ENCODE assay signal across 9 mouse cellular contexts in genomic region chr1:180905876-180906275, GRCm38 (mm10). TPM values are rescaled to one million over a fixed set of nuclear protein-coding genes. Genes with fewer than 3 reads are reported as not detected.
DNase-seq lines count a peak whose midpoint lies in the region; ATAC-seq and TF ChIP-seq lines count a peak whose summit lies in the region.
"Had no signal": no experiment of that assay in that cellular context is flagged by ENCODE, and none has a peak within 500 bp of the region (broad histone marks: within the 10 kb centered on the region; RNA-seq: fewer than 3 reads in every experiment).

No protein-coding gene starts in this region.

- no peak for ATAC-seq in lung, embryonic 14.5 days (ENCODE audit: insufficient read depth)
- ATAC-seq in midbrain, postnatal 0 days (ENCODE audit: low FRiP score): no peak
- no peak for ATAC-seq in kidney, embryonic 16.5 days (ENCODE audit: low FRiP score, low TSS enrichment)

- no peaks in the 10 kb centered on the region for H3K27me3 ChIP-seq in lung, embryonic 14.5 days (ENCODE audit: insufficient read depth, low read length)
- H3K27me3 ChIP-seq in limb, embryonic 10.5 days (ENCODE audit: low read depth, poor library complexity, severe bottlenecking): no peaks in the 10 kb centered on the region
- no peaks in the 10 kb centered on the region for H3K27me3 ChIP-seq in midbrain, postnatal 0 days (ENCODE audit: insufficient read depth, low read length)
- H3K27me3 ChIP-seq in kidney, embryonic 16.5 days (ENCODE audit: insufficient read depth, low read length): no peaks in the 10 kb centered on the region

- H3K36me3 ChIP-seq in lung, embryonic 14.5 days (ENCODE audit: insufficient read depth): peaks cover 34% of the 10 kb centered on the region
- peaks cover 45% of the 10 kb centered on the region for H3K36me3 ChIP-seq in limb, embryonic 10.5 days
- H3K36me3 ChIP-seq in midbrain, postnatal 0 days (ENCODE audit: insufficient read depth, low read length): peaks cover 15% of the 10 kb centered on the region
- H3K36me3 ChIP-seq in kidney, embryonic 16.5 days (ENCODE audit: insufficient read depth, low read length): peaks cover 29% of the 10 kb centered on the region

- DNase-seq in lung, embryonic 14.5 days: no peak
- DNase-seq in lung, postnatal 14 days: no peak
- no peak for DNase-seq in limb, embryonic 10.5 days (ENCODE audit: low spot score)
- no peak for DNase-seq in midbrain, postnatal 0 days (ENCODE audit: low spot score)
- no peak for DNase-seq in ovary, postnatal 14 days (ENCODE audit: low spot score)
- no peak for DNase-seq in adrenal gland, adult 18-20 months (ENCODE audit: low spot score in 2 of 2)
- DNase-seq: heart, postnatal 14 days had no signal

- WGBS in lung, embryonic 14.5 days: 92% methylated on average over 17 of the region's 17 CpGs
- 96% methylated on average over 17 of the region's 17 CpGs for WGBS in limb, embryonic 10.5 days
- 95% methylated on average over 17 of the region's 17 CpGs for WGBS in midbrain, postnatal 0 days
- 92% methylated on average over 17 of the region's 17 CpGs for WGBS in kidney, embryonic 16.5 days

- H3K4me1 ChIP-seq in lung, embryonic 14.5 days (ENCODE audit: insufficient read depth): peaks cover 5% of the 10 kb centered on the region; the same call in 1 of the 2 replicates
- peaks cover 3% of the 10 kb centered on the region; the same call in 1 of the 2 replicates for H3K4me1 ChIP-seq in embryonic fibroblast, embryonic 13.5 days (ENCODE audit: control insufficient read depth, insufficient read depth, low read length)
- H3K4me1 ChIP-seq in limb, embryonic 10.5 days: peaks cover 26% of the 10 kb centered on the region
- peaks cover 5% of the 10 kb centered on the region for H3K4me1 ChIP-seq in midbrain, postnatal 0 days (ENCODE audit: insufficient read depth, low read length)
- peaks cover 18% of the 10 kb centered on the region for H3K4me1 ChIP-seq in kidney, embryonic 16.5 days (ENCODE audit: insufficient read depth, low read length)

- H3K4me2 ChIP-seq in lung, embryonic 14.5 days: peak overlapping the region; percentile 92; the same call in 1 of the 2 replicates
- no peak overlapping the region for H3K4me2 ChIP-seq in midbrain, postnatal 0 days (ENCODE audit: low read depth, low read length, poor library complexity, severe bottlenecking)
- H3K4me2 ChIP-seq in kidney, embryonic 16.5 days (replicated peaks; ENCODE audit: low read depth, low read length): no peak overlapping the region; the same call in 1 of the 2 replicates

- no peak for TF ChIP-seq POLR2A in embryonic fibroblast, embryonic 13.5 days (IDR thresholded peaks at IDR 0.05; ENCODE audit: low read depth, low read length)

- TF ChIP-seq CTCF in lung, embryonic 14.5 days (IDR thresholded peaks at IDR 0.05; ENCODE audit: low read depth): no peak
- no peak for TF ChIP-seq CTCF in embryonic fibroblast, embryonic 13.5 days (IDR thresholded peaks at IDR 0.05; ENCODE audit: borderline replicate concordance, insufficient read depth, low read length)
- no peak for TF ChIP-seq CTCF in midbrain, postnatal 0 days (IDR thresholded peaks at IDR 0.05)

- 0 out of 2 replicates have a peak overlapping the region, but pooled peaks have one; percentile 87 for H3K4me3 ChIP-seq in lung, embryonic 14.5 days (ENCODE audit: low read depth, low read length)
- H3K4me3 ChIP-seq in embryonic fibroblast, embryonic 13.5 days (ENCODE audit: insufficient read depth, low read length): peak overlapping the region; percentile 71; the same call in 1 of the 2 replicates
- peak overlapping the region; percentile 76 for H3K4me3 ChIP-seq in limb, embryonic 10.5 days
- no peak overlapping the region for H3K4me3 ChIP-seq in midbrain, postnatal 0 days (ENCODE audit: low read depth, low read length)
- no peak overlapping the region for H3K4me3 ChIP-seq in kidney, embryonic 16.5 days (ENCODE audit: low read length)

- peak overlapping the region; percentile 89 for H3K9ac ChIP-seq in lung, embryonic 14.5 days
- 0 out of 2 replicates have a peak overlapping the region, but pooled peaks have one; percentile 80 for H3K9ac ChIP-seq in midbrain, postnatal 0 days (replicated peaks; ENCODE audit: low read length, poor library complexity, severe bottlenecking)
- H3K9ac ChIP-seq in kidney, embryonic 16.5 days (replicated peaks; ENCODE audit: low read length): no peak overlapping the region

- no peaks in the 10 kb centered on the region for H3K9me3 ChIP-seq in lung, embryonic 14.5 days (ENCODE audit: low read depth, low read length)
- H3K9me3 ChIP-seq in limb, embryonic 10.5 days (replicated peaks): no peaks in the 10 kb centered on the region
- H3K9me3 ChIP-seq in midbrain, postnatal 0 days (ENCODE audit: low read length): no peaks in the 10 kb centered on the region
- no peaks in the 10 kb centered on the region for H3K9me3 ChIP-seq in kidney, embryonic 16.5 days (ENCODE audit: low read length)

- no peak overlapping the region for H3K27ac ChIP-seq in lung, embryonic 14.5 days (ENCODE audit: low read depth)
- no peak overlapping the region for H3K27ac ChIP-seq in embryonic fibroblast, embryonic 13.5 days (ENCODE audit: insufficient read depth, low read length)
- H3K27ac ChIP-seq in limb, embryonic 10.5 days: peak overlapping the region; percentile 26; the same call in 1 of the 2 replicates
- no peak overlapping the region for H3K27ac ChIP-seq in midbrain, postnatal 0 days (ENCODE audit: low read depth, low read length)
- no peak overlapping the region for H3K27ac ChIP-seq in kidney, embryonic 16.5 days (ENCODE audit: low read length)

RNA-seq across cellular contexts. Expression of gene Pycr2, which starts 1.8 kb away (rescaled TPM):
- 83.7 and 92.5 TPM in 2 replicates for polyA plus RNA-seq in lung, embryonic 14.5 days (2014; fragmentation: Nextera tagmentation; extraction: Ambion mirVana)
- polyA plus RNA-seq in embryonic fibroblast, embryonic 13.5 days (2011; ENCODE audit: insufficient read length, low read depth, missing spikeins): 21.2 and 26.0 TPM in 2 replicates
- 163 and 166 TPM in 2 replicates for polyA plus RNA-seq in limb, embryonic 10.5 days (2016; fragmentation: Nextera tagmentation; extraction: Ambion mirVana)
- total RNA-seq in midbrain, postnatal 0 days (2014; rRNA removed): 48.5 and 50.5 TPM in 2 replicates
- polyA plus RNA-seq in midbrain, postnatal 0 days (2015; fragmentation: Nextera tagmentation; extraction: Ambion mirVana): 60.5 and 63.7 TPM in 2 replicates
- 111 TPM in 2 replicates for polyA plus RNA-seq in kidney, embryonic 16.5 days (2015; fragmentation: Nextera tagmentation; extraction: Ambion mirVana)
- 10 to 100 TPM; 30.3 to 34.3 TPM for total RNA-seq in adrenal gland, adult 18-20 months (2021)

RNA-seq across cellular contexts. Expression of gene Lefty2, which starts 13.0 kb away (rescaled TPM):
- 0.08 TPM in 1 of 2 replicates, not detected in the other for polyA plus RNA-seq in lung, embryonic 14.5 days (2014; fragmentation: Nextera tagmentation; extraction: Ambion mirVana)
- not detected in 2 replicates for polyA plus RNA-seq in embryonic fibroblast, embryonic 13.5 days (2011; ENCODE audit: insufficient read length, low read depth, missing spikeins)
- polyA plus RNA-seq in limb, embryonic 10.5 days (2016; fragmentation: Nextera tagmentation; extraction: Ambion mirVana): not detected in 2 replicates
- total RNA-seq in midbrain, postnatal 0 days (2014; rRNA removed): 3.0 and 12.8 TPM in 2 replicates
- 7.7 and 8.6 TPM in 2 replicates for polyA plus RNA-seq in midbrain, postnatal 0 days (2015; fragmentation: Nextera tagmentation; extraction: Ambion mirVana)
- polyA plus RNA-seq in kidney, embryonic 16.5 days (2015; fragmentation: Nextera tagmentation; extraction: Ambion mirVana): 0.12 TPM in 1 of 2 replicates, not detected in the other
- under 1 TPM; 0.32 to 0.73 TPM for total RNA-seq in adrenal gland, adult 18-20 months (2021)

RNA-seq across cellular contexts. Expression of gene Lefty1, which starts 28.9 kb away (rescaled TPM):
- polyA plus RNA-seq in lung, embryonic 14.5 days (2014; fragmentation: Nextera tagmentation; extraction: Ambion mirVana): 1.1 TPM in 2 replicates
- polyA plus RNA-seq in embryonic fibroblast, embryonic 13.5 days (2011; ENCODE audit: insufficient read length, low read depth, missing spikeins): 2.5 and 2.7 TPM in 2 replicates
- 0.23 and 0.33 TPM in 2 replicates for polyA plus RNA-seq in limb, embryonic 10.5 days (2016; fragmentation: Nextera tagmentation; extraction: Ambion mirVana)
- 0.38 TPM in 1 of 2 replicates, not detected in the other for total RNA-seq in midbrain, postnatal 0 days (2014; rRNA removed)
- polyA plus RNA-seq in midbrain, postnatal 0 days (2015; fragmentation: Nextera tagmentation; extraction: Ambion mirVana): 0.41 and 0.42 TPM in 2 replicates
- polyA plus RNA-seq in kidney, embryonic 16.5 days (2015; fragmentation: Nextera tagmentation; extraction: Ambion mirVana): 1.2 TPM in 2 replicates
- total RNA-seq in adrenal gland, adult 18-20 months (2021): 1 to 10 TPM; 3.3 to 5.7 TPM

RNA-seq across cellular contexts. Expression of gene Tmem63a, which starts 36.3 kb away (rescaled TPM):
- 10.4 and 10.9 TPM in 2 replicates for polyA plus RNA-seq in lung, embryonic 14.5 days (2014; fragmentation: Nextera tagmentation; extraction: Ambion mirVana)
- polyA plus RNA-seq in embryonic fibroblast, embryonic 13.5 days (2011; ENCODE audit: insufficient read length, low read depth, missing spikeins): 44.4 and 45.2 TPM in 2 replicates
- 2.9 and 6.2 TPM in 2 replicates for polyA plus RNA-seq in limb, embryonic 10.5 days (2016; fragmentation: Nextera tagmentation; extraction: Ambion mirVana)
- total RNA-seq in midbrain, postnatal 0 days (2014; rRNA removed): 4.8 and 6.4 TPM in 2 replicates
- 1.3 and 1.7 TPM in 2 replicates for polyA plus RNA-seq in midbrain, postnatal 0 days (2015; fragmentation: Nextera tagmentation; extraction: Ambion mirVana)
- 11.8 and 13.1 TPM in 2 replicates for polyA plus RNA-seq in kidney, embryonic 16.5 days (2015; fragmentation: Nextera tagmentation; extraction: Ambion mirVana)
- total RNA-seq in adrenal gland, adult 18-20 months (2021): 10 to 100 TPM; 44.7 to 77.9 TPM

RNA-seq across cellular contexts. Expression of gene Sde2, which starts 54.9 kb away (rescaled TPM):
- 35.2 and 35.9 TPM in 2 replicates for polyA plus RNA-seq in lung, embryonic 14.5 days (2014; fragmentation: Nextera tagmentation; extraction: Ambion mirVana)
- polyA plus RNA-seq in embryonic fibroblast, embryonic 13.5 days (2011; ENCODE audit: insufficient read length, low read depth, missing spikeins): 25.9 and 28.0 TPM in 2 replicates
- 46.7 and 50.8 TPM in 2 replicates for polyA plus RNA-seq in limb, embryonic 10.5 days (2016; fragmentation: Nextera tagmentation; extraction: Ambion mirVana)
- total RNA-seq in midbrain, postnatal 0 days (2014; rRNA removed): 12.8 and 15.3 TPM in 2 replicates
- polyA plus RNA-seq in midbrain, postnatal 0 days (2015; fragmentation: Nextera tagmentation; extraction: Ambion mirVana): 20.7 and 24.2 TPM in 2 replicates
- polyA plus RNA-seq in kidney, embryonic 16.5 days (2015; fragmentation: Nextera tagmentation; extraction: Ambion mirVana): 41.4 and 42.8 TPM in 2 replicates
- 10 to 100 TPM; 21.5 to 22.9 TPM for total RNA-seq in adrenal gland, adult 18-20 months (2021)

Comparison
In these comparisons a context has a peak if more than half of its experiments do, and no peak if none do; other contexts are left out.
1. H3K4me3 ChIP-seq: peak in lung, embryonic 14.5 days (single experiment), embryonic fibroblast, embryonic 13.5 days (single experiment) and limb, embryonic 10.5 days (single experiment); none in midbrain, postnatal 0 days (single experiment) and kidney, embryonic 16.5 days (single experiment).